Mouse (Mus musculus) erythroblast, embryonic 14.5 days (primary cell): ENCODE results near the gene Dtnb.

ENCODE experiments used
- GATA1 ChIP-seq: IDR thresholded peaks from 2 replicates; pipeline ENCODE4 v1.6.1; 2012; ENCODE audit warnings: low read length, inconsistent platforms, mixed read lengths
- TAL1 ChIP-seq: IDR thresholded peaks from 3 replicates; pipeline ENCODE4 v1.6.1; 2012; ENCODE audit warnings: low read length, inconsistent platforms, mixed read lengths

GRCm38 (mm10) chr12:3780931-3781471, 208.8 kb downstream of the Dtnb start:
- no peak for TF ChIP-seq GATA1
- no peak for TF ChIP-seq TAL1
